Mouse (Mus musculus) small intestine, adult 2 months (tissue): ENCODE data around the gene Snx30. TPM values are rescaled to one million over a fixed set of nuclear protein-coding genes. Genes with fewer than 3 reads are reported as not detected.

Experiments used
- H3K27ac ChIP-seq: fragments of 200-500 bp; 2 replicates; pipeline ENCODE4 v1.5.1; 2012; ENCODE audit warnings: low read depth, low read length, control low read depth, inconsistent platforms; ENCODE audit not compliant: insufficient read depth
- H3K27me3 ChIP-seq: fragments of 200-500 bp; 2 replicates; pipeline ENCODE4 v1.6.1; 2012; ENCODE audit warnings: mild to moderate bottlenecking, moderate library complexity, low read length, inconsistent platforms; ENCODE audit not compliant: control insufficient read depth, insufficient read depth
- H3K36me3 ChIP-seq: fragments of 200-500 bp; 2 replicates; pipeline ENCODE4 v1.6.1; 2012; ENCODE audit warnings: mild to moderate bottlenecking, low read length, control low read depth, inconsistent platforms; ENCODE audit not compliant: control insufficient read depth, insufficient read depth
- H3K4me1 ChIP-seq: fragments of 200-500 bp; 2 replicates; pipeline ENCODE4 v1.6.1; 2012; ENCODE audit warnings: low read length, inconsistent platforms, mixed read lengths; ENCODE audit not compliant: control insufficient read depth, insufficient read depth, insufficient read length
- H3K4me3 ChIP-seq: fragments of 200-500 bp; 2 replicates; pipeline ENCODE4 v1.5.1; 2012; ENCODE audit warnings: low read depth, mild to moderate bottlenecking, control low read depth, inconsistent platforms, low read length, moderate library complexity
- CTCF ChIP-seq: fragments of 200-500 bp; IDR thresholded peaks from 2 replicates; pipeline ENCODE4 v1.5.1; 2012; ENCODE audit warnings: low read depth, mild to moderate bottlenecking, control low read depth, inconsistent platforms, low read length, moderate library complexity, mixed read lengths; ENCODE audit not compliant: insufficient replicate concordance, insufficient read length; ENCODE audit errors: extremely low read depth
- POLR2A ChIP-seq: fragments of 200-500 bp; IDR thresholded peaks from 2 replicates; pipeline ENCODE4 v1.6.1; 2012; ENCODE audit warnings: low read depth, mild to moderate bottlenecking, control low read depth, inconsistent platforms, low read length, moderate library complexity
- WGBS: fragments of 180-500 bp; shearing (Covaris S2); methylation state at CpG from one replicate; pipeline ENCODE4 v1.1.7; 2018; 5-methylcytosine and 5-hydroxymethylcytosine counted together
- polyA plus RNA-seq: library from polyadenylated mRNA; depleted of rRNA; stranded (reverse); fragments of >200 nt; gene quantifications from 2 replicates; pipeline ENCODE4 v1.2.3, GENCODE M21; 2012

Snx30 gene
- polyA plus RNA-seq, 1 experiment, result 0.75 TPM

- no peak overlapping the region for H3K4me3 ChIP-seq
- no peaks in the 10 kb centered on the region for H3K27me3 ChIP-seq
- no peak overlapping the region for H3K27ac ChIP-seq
- H3K36me3 ChIP-seq, result no peaks in the 10 kb centered on the region
- H3K4me1 ChIP-seq, result no peaks in the 10 kb centered on the region
- TF ChIP-seq POLR2A (no peak), CTCF (no peak)
- WGBS, result 59% methylated on average over 16 of the region's 16 CpGs
These were observed 54.2 kb downstream of the Snx30 start for GRCm38 (mm10) chr4:59859693-59860425.

- Histone ChIP-seq H3K27me3 (no peaks in the 10 kb centered on the region), H3K36me3 (no peaks in the 10 kb centered on the region), H3K4me3 (no peak overlapping the region), H3K4me1 (no peaks in the 10 kb centered on the region), H3K27ac (no peak overlapping the region)
- 52% methylated on average over 2 of the region's 2 CpGs for WGBS
- TF ChIP-seq POLR2A (no peak), CTCF (no peak)
These were observed 54.8 kb downstream of the Snx30 start for GRCm38 (mm10) chr4:59860431-59860830.

DNA sequence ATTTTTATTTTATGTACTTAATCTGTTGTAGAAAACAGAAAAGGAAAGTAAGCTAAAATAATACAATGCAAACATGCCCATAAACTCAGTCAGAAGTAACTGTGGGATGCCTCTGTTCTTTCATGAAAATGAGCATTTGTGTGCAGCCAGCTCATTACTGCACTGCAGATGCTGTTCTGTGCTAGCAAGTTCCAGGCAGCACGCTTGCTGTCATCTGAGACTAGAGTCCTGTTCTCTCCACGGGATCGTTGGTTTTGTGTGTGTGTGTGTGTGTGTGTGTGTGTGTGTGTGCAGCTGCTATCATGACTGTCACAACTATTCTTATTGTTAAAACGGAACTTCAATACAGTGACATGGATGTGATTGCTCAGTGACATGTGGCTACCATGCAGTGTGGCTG is 56.2 kb downstream of the Snx30 start:
- Histone ChIP-seq H3K4me3 (no peak overlapping the region), H3K4me1 (no peaks in the 10 kb centered on the region), H3K27ac (no peak overlapping the region), H3K27me3 (no peaks in the 10 kb centered on the region), H3K36me3 (no peaks in the 10 kb centered on the region)
- TF ChIP-seq POLR2A (no peak), CTCF (no peak)
- 72% methylated on average over 4 of the region's 4 CpGs for WGBS

DNA sequence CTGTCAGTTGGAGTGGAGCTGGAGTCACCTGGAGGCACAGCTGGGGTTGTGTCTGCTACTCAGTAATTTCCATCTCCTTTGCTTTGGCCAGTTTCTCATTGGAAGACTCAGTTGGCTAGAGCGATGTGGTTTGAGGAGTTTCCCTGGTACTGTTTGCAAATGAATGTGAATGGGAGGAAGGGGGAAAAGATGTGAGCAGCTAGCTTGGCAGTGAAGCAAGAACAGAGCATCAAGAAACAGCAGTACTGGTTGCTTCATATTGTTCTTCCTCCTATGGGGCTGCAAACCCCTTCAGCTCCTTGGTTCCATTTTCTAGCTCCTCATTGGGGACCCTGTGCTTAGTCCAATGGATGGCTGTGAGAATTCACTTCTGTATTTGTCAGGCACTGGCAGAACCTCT is 56.7 kb downstream of the Snx30 start:
- no peaks in the 10 kb centered on the region for H3K27me3 ChIP-seq
- no peak for TF ChIP-seq POLR2A
- no peak for TF ChIP-seq CTCF
- WGBS, result 86% methylated on average over 1 of the region's 1 CpGs
- no peaks in the 10 kb centered on the region for H3K36me3 ChIP-seq
- H3K4me1 ChIP-seq, result no peaks in the 10 kb centered on the region
- H3K4me3 ChIP-seq, result no peak overlapping the region
- H3K27ac ChIP-seq, result no peak overlapping the region

DNA sequence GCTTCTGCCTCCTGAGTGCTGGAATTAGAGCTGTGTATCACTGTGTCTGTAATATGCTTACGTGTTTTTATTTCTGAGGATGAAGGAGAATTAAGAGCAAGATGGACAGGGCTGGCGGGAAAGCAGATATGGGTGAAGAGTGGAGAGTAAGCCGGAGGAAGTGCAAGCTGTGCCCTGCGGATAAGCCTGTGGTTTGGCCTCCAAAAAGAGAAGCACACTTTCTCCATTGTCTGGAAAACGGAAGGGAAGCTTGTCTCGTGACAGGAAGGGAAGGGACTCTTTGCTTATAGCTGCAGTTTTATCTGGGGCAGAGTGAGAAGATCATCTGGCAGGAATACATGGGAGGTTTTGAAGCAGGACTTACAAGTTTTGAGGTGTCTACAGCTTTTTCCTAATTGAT is 58.2 kb downstream of the Snx30 start:
- TF ChIP-seq POLR2A, result no peak
- no peak for TF ChIP-seq CTCF
- 76% methylated on average over 6 of the region's 6 CpGs for WGBS
- Histone ChIP-seq H3K4me3 (no peak overlapping the region), H3K36me3 (no peaks in the 10 kb centered on the region), H3K4me1 (no peaks in the 10 kb centered on the region), H3K27me3 (no peaks in the 10 kb centered on the region), H3K27ac (no peak overlapping the region)

DNA sequence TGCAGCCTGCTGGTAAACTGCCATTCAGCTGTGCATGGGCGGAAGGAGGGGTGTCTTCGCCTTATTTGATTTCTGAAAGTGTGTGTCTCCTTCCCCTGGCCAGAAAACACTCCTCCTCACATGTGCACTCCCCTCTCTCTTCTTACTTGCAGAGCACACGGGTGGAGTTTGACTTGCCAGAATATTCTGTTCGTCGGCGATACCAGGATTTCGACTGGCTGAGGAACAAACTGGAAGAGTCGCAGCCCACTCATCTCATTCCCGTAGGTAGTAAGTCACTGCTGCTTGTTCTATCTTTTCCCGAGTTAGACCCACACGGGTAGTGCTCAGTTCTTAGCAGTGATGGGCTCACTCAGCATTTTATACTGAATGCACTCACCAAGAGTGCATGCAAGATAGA is 62.4 kb downstream of the Snx30 start:
- 91% methylated on average over 11 of the region's 11 CpGs for WGBS
- H3K36me3 ChIP-seq, result no peaks in the 10 kb centered on the region
- H3K4me1 ChIP-seq, result no peaks in the 10 kb centered on the region
- H3K27me3 ChIP-seq, result no peaks in the 10 kb centered on the region
- no peak overlapping the region for H3K27ac ChIP-seq
- no peak for TF ChIP-seq CTCF
- TF ChIP-seq POLR2A, result no peak
- no peak overlapping the region for H3K4me3 ChIP-seq

DNA sequence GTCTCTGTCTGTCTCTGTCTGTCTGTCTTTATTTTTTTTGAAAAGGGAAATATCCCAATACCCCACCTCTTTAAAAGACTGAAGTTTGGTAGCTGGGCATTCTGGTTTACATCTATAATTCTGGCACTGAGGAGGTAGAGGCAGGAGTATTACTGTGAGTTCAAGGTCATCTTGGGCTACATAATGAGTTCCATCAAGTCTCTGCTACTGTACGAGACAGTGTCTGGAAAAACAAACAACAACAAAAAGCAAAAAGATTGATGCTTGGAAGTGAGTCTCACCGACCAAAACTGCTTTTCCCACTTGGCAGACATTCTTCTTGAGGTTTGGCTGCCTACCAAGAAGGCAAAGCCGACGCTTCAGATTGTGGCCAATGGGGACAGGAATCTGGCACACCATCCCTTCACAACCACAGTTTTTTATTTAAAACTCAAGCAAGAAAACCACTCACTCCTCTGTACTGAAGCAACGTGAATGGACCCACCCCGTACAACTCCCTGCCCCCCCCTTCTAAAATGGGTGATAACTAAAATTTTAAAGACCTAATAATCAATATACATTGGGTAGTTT is 63.9 kb downstream of the Snx30 start:
- H3K27me3 ChIP-seq, result no peaks in the 10 kb centered on the region

More for the DNA sequence above, 63.9 kb downstream of the Snx30 start:
- no peaks in the 10 kb centered on the region for H3K4me1 ChIP-seq
- no peak overlapping the region for H3K27ac ChIP-seq
- no peaks in the 10 kb centered on the region for H3K36me3 ChIP-seq
- TF ChIP-seq CTCF (no peak), POLR2A (no peak)
- WGBS, result 52% methylated on average over 6 of the region's 6 CpGs
- no peak overlapping the region for H3K4me3 ChIP-seq
